Mouse (Mus musculus) G1E-ER4 (cell line): Measurements from ENCODE around the gene Kptn. TPM values are rescaled to one million over a fixed set of nuclear protein-coding genes. Genes with fewer than 3 reads are reported as not detected.

ENCODE experiments used
- GATA1 ChIP-seq: IDR thresholded peaks from one replicate; pipeline ENCODE4 v1.8.0; 2012; ENCODE audit warnings: low read length, inconsistent platforms
- polyA plus RNA-seq: library from polyadenylated mRNA; stranded (reverse); fragments of >175 nt; gene quantifications from 2 replicates; pipeline ENCODE4 v1.2.3, GENCODE M21; 2012

Gene Kptn
- polyA plus RNA-seq, result 32.6 and 47.9 TPM in 2 replicates

- no peak for TF ChIP-seq GATA1
Observed at GRCm38 (mm10) chr7:16119569-16120261, at the start of gene Kptn. Kptn (plus strand) TSS chr7:16119895.

GRCm38 (mm10) chr7:16070846-16071245, 48.8 kb upstream of the Kptn start:
- peak; percentile 53 for TF ChIP-seq GATA1

DNA sequence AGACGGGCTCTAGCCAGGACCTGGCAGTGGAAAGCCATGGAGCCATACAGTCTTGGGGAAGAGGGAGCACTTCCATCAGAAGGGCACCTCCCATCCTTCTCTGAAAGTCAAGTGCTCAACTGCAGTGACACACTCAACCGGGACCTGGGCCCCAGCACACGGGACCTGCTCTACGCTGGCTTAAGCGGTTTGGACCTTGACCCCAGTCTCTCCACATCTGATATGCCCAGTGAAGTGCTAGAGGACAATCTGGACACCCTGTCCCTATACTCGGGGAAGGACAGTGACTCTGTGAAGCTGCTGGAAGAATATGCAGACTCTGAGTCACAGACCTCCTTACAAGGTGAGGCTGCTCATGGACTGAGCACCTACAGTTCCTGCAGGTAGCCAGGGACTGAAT, 47.8 kb upstream of the Kptn start:
- TF ChIP-seq GATA1, result no peak

- TF ChIP-seq GATA1, result no peak
Observed at GRCm38 (mm10) chr7:16079947-16080346, 39.7 kb upstream of the Kptn start.

DNA sequence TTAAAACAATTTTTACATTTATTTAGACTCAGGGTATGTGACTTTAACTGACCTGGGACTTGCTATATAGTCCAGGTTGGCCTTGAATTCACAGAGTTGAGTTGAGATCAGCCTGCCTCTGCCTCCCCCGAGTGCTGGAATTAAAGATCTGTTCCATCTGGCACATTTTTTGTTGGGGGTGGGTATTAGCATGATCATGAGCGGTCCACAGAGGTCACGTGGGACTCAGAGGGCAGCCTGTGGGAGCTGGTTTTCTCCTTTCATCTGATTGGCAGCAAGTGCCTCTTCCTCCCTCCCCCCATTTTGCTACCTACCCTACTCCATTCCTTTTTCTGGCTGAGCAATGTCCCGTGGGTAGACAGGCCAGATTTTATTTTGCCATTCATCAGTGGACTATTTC, 39.1 kb upstream of the Kptn start:
- TF ChIP-seq GATA1, result no peak

- no peak for TF ChIP-seq GATA1
Observed at GRCm38 (mm10) chr7:16083361-16083760, 36.3 kb upstream of the Kptn start.

DNA sequence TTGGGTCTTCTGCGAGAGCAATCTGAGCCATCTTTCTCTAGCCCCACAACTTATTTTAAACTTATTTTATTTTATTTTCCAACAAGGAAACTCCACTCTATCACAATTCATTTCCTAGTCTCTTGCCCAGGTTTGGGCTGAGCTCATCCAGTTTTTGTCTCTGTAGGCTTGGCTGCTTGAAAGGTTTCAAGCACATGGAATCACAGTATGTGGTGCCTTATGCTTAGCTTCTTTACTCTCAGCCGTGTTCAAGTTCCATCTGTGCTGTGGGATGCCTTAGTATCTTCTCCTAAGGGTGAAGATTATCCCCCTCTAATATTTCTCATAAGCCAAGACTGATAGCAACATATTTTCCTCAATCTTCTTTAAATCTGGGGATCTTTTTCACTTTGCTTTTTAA, 32.1 kb upstream of the Kptn start:
- no peak for TF ChIP-seq GATA1

DNA sequence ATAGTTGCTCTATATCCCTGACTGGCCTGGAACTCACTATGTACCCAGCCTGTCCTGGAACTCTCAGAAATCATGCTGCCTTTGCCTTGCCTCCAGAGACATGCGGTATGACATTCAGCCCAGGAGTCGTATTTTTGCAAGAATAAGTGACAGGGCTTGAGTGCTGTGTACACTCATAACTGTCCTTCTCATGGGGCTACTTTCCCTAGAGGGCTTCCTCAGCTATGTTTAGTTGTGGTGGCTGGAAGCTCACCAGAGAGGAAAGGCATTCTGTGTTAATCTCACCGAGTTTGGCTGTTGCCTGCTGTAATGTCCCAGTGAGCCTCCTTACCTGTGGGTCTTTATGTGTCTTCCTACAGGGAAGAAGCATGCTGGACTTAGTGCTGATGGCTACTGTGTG, 25.1 kb upstream of the Kptn start:
- TF ChIP-seq GATA1, result no peak

- no peak for TF ChIP-seq GATA1
Observed at GRCm38 (mm10) chr7:16098021-16099017, 21.4 kb upstream of the Kptn start, which contains the start of gene Napa. Napa (plus strand) TSS chr7:16098458.

DNA sequence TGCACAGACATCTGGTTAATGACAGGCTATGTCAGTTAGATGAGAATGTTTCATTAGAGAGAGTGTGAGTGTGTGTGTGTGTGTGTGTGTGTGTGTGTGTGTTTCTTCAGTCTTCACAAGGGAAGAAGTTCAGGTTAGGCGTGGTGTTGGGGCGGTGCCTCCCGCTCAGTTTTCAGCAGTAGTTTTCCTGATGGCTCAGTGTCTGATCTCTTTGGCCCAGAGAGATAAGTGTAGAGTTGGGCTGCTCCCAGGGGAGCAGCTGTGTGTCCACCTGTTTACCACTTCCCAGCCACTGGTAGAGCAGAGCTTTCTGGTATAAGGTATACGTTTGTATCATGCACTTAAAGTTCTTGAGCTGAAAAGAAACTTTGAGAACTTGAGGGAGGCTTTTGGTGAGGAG, 19.8 kb upstream of the Kptn start:
- no peak for TF ChIP-seq GATA1

DNA sequence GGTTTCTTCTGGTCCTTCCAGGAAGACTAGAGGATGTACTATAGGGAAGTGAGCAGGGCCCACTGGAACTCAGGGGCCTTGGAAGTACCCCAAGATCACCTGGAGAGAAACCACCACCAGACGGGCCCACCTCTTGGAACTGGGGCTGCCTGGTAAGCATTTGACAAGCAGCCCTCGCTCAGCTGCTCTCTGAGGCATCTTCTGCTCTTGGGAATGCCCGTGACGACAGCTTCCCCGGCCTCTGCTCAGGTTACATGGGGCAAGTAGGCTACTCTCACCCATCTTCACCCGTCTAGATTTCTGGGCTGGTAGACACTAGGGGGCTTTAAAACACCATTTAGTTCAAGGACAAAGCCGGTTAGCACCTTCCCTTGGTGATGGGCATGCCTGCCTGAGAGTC, 18.6 kb upstream of the Kptn start:
- TF ChIP-seq GATA1, result no peak

- TF ChIP-seq GATA1, result no peak
Observed at GRCm38 (mm10) chr7:16101726-16102475, 17.8 kb upstream of the Kptn start.

DNA sequence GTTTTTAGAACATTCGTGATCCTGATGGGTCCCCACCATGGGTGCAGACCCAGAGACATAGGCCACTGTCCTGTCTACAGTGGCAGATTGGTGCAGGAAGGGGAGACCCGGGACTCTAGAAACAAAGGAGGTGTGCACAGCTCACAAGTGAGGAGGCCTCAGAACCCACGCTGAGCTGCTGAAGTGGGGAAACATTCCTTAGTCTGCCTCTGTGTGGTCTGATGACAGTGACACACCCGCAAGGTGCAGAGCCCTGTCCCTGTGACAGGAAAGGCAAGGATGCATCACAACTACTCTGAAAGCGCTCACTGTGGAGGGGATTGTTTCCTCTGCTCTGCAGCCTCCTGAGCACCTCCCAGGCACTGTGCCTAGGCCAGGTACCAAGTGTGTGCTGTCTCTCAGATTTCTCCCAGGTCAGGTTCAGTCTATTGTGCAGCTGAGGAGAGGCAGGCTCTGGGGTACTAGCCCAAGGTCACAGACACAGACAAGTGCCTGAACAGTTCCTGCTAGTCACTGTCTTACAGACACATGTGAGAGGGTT, 16.9 kb upstream of the Kptn start:
- TF ChIP-seq GATA1, result no peak

DNA sequence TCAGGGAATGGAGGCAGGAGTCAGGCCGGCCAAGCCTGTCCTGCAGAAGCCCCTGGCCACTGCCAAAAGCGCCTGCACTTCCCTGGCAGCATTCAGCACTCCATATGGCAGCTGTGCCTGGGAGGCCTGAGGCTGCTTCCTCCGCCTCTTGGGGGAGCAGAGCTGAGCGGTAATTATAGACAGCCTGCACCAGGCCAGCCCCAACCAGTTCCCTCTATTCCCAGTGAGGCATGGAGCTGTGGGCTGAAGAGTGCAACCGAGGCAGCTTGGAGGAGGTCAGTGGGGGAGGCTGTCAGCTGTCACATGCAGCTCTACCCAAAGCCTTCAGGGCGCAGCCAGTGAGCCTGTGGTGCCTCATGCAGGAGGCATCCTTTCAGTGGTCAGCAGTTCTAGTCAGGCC, 15.9 kb upstream of the Kptn start:
- no peak for TF ChIP-seq GATA1

DNA sequence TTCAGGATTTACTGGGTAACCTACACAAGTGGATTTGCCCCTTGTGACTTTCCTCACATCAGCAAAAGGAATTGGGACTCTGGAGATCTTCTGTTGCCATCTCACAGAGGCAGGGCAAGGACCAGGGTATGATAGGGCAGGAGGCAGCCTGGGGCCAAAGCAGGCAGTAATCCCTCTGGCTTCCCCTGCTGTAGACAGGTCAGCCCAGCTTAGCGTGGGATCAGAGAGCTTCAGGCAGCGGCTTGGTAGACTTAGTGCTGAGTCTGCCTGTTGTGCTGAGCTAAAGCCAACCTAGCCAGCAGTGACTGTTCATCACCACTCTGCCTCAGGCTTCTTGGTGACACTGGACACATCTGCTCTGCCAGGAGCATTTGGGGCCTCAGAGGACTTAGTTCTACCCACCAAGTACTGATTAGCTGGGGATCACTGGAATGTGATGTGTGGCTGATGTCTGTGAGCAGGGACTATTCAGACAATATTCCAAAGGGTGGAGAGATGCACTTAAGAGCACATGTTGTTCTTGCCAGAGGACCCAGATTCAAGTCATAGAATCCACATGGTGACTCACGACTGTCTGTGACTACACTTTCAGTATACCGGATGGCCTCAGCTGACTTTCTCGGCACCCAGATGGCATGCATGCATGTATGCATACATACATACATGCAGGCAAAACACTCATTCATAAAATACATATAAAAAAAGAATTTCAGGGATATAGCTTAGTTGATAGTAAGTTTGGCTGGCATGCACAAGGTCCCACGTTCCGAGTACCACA, 14.9 kb upstream of the Kptn start:
- TF ChIP-seq GATA1, result no peak
